Mouse (Mus musculus): Measurements from ENCODE around the gene Napsa.

Napsa gene

GRCm38 (mm10) chr7:44598336-44598735 lies 26.2 kb downstream of the Napsa start:
- peak; percentile 34 for DNase-seq

GRCm38 (mm10) chr7:44600691-44601262 lies 28.6 kb downstream of the Napsa start:
- no peak for DNase-seq

- DNase-seq, result peak; percentile 34
Measured at GRCm38 (mm10) chr7:44601646-44602045, 29.5 kb downstream of the Napsa start.

- DNase-seq, result peak; percentile 73
Measured at GRCm38 (mm10) chr7:44602443-44602842, 30.3 kb downstream of the Napsa start.

- DNase-seq, result peak; percentile 49
Measured at GRCm38 (mm10) chr7:44603186-44603855, 31.1 kb downstream of the Napsa start.

GRCm38 (mm10) chr7:44604139-44604606 lies 32.0 kb downstream of the Napsa start:
- DNase-seq, result peak; percentile 68

GRCm38 (mm10) chr7:44604619-44605018 lies 32.4 kb downstream of the Napsa start:
- no peak for DNase-seq

- no peak for DNase-seq
Measured at GRCm38 (mm10) chr7:44605436-44605835, 33.3 kb downstream of the Napsa start.

- peak; percentile 59 for DNase-seq
Measured at GRCm38 (mm10) chr7:44606171-44606901, 34.2 kb downstream of the Napsa start.

- no peak for DNase-seq
Measured at GRCm38 (mm10) chr7:44612192-44612591, 40.0 kb downstream of the Napsa start.

GRCm38 (mm10) chr7:44614041-44614688 lies 42.0 kb downstream of the Napsa start:
- DNase-seq, result no peak

- DNase-seq, result no peak
Measured at GRCm38 (mm10) chr7:44615309-44615708, 43.1 kb downstream of the Napsa start.

GRCm38 (mm10) chr7:44615987-44616386 lies 43.8 kb downstream of the Napsa start:
- DNase-seq, result peak; percentile 63

GRCm38 (mm10) chr7:44617059-44617458 lies 44.9 kb downstream of the Napsa start:
- no peak for DNase-seq

GRCm38 (mm10) chr7:44623714-44624542 lies 51.7 kb downstream of the Napsa start:
- DNase-seq, result peak; percentile 65

GRCm38 (mm10) chr7:44624543-44624826 lies 52.3 kb downstream of the Napsa start:
- DNase-seq, result no peak

GRCm38 (mm10) chr7:44624828-44625227 lies 52.6 kb downstream of the Napsa start:
- peak; percentile 83 for DNase-seq

GRCm38 (mm10) chr7:44625241-44626067 lies 53.3 kb downstream of the Napsa start:
- DNase-seq, result peak; percentile 91

GRCm38 (mm10) chr7:44626068-44626385 lies 53.8 kb downstream of the Napsa start:
- no peak for DNase-seq

- DNase-seq, result no peak
Measured at GRCm38 (mm10) chr7:44626966-44627365, 54.8 kb downstream of the Napsa start.

GRCm38 (mm10) chr7:44628402-44629034 lies 56.3 kb downstream of the Napsa start:
- DNase-seq, result no peak

All from cerebellum, adult 11 months (tissue).